11 mouse cellular contexts compared by ENCODE assay signal in the genomic region with DNA sequence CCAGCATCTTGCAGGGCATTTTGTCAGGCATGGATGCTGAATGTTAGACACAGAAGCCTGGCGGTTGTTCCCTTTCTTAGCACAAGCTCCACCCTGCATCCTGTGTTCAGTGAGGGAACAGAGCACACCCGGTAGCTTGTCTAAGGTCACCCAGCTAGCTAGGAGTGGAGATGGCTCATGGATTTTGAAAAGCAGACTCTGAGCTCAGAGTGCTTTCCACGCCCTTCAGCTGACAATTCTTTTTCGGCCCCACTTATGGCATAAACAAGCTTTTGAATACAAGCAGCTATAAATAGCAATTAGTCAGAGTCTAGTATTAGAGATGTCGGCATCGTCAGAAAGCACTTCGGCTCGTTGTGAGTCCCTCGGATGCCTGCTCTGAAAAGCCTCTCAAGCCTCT.
DNase-seq lines count a peak whose midpoint lies in the region; ATAC-seq lines count a peak whose summit lies in the region.
"Had no signal": no experiment of that assay in that cellular context is flagged by ENCODE, and none has a peak within 500 bp of the region (broad histone marks: within the 10 kb centered on the region; RNA-seq: fewer than 3 reads in every experiment).

No protein-coding gene starts in this region.

- H3K4me2 ChIP-seq in forebrain, embryonic 16.5 days (ENCODE audit: low read length), result no peak overlapping the region

- ATAC-seq in CD4-positive, CD25-positive, alpha-beta regulatory T cell, adult 4 months, result peak; percentile 56
- peak; percentile 58 for ATAC-seq in forebrain, embryonic 16.5 days

- no peak overlapping the region for H3K4me3 ChIP-seq in forebrain, embryonic 16.5 days (replicated peaks; ENCODE audit: low read length)
- H3K4me3 ChIP-seq: embryonic facial prominence, embryonic 10.5 days had no signal

- DNase-seq in gastrocnemius, postnatal 14 days, result peak; percentile 13
- DNase-seq in gastrocnemius, postnatal 25 days, result no peak
- DNase-seq in heart, postnatal 10 days, result peak; percentile 49 to 62
- DNase-seq in testis, postnatal 14 days (ENCODE audit: low spot score), result no peak
- no peak for DNase-seq in natural killer cell, adult 2 months (ENCODE audit: low spot score in 2 of 2)
- no peak for DNase-seq in cerebellum, adult 9-10 months
- DNase-seq: kidney, postnatal 25 days had no signal

- H3K27ac ChIP-seq in forebrain, embryonic 16.5 days (ENCODE audit: low read length), result peak overlapping the region; percentile 48
- H3K27ac ChIP-seq: embryonic facial prominence, embryonic 10.5 days; liver, embryonic 14.5 days had no signal

- no peaks in the 10 kb centered on the region for H3K36me3 ChIP-seq in forebrain, embryonic 16.5 days (ENCODE audit: control insufficient read depth, insufficient read depth)
- H3K36me3 ChIP-seq: embryonic facial prominence, embryonic 10.5 days had no signal

- intact Hi-C loops in gastrocnemius, postnatal 14 days (cut with DNase I; ENCODE audit: low total_unique reads), result no loop called here
- intact Hi-C loops in heart, postnatal 10 days (cut with DNase I), result loop anchor here (5.0 kb wide), 1 partner anchor 47 kb away; no protein-coding TSS in a partner anchor

- H3K27me3 ChIP-seq in forebrain, embryonic 16.5 days (replicated peaks; ENCODE audit: control insufficient read depth, insufficient read depth, low read length), result no peaks in the 10 kb centered on the region

- WGBS in forebrain, embryonic 16.5 days, result 24% methylated on average over 9 of the region's 9 CpGs

- peaks cover 32% of the 10 kb centered on the region for H3K4me1 ChIP-seq in forebrain, embryonic 16.5 days (replicated peaks; ENCODE audit: control insufficient read depth, insufficient read depth, low read length)

- 0 out of 2 replicates have a peak overlapping the region, but pooled peaks have one; percentile 9 for H3K9ac ChIP-seq in forebrain, embryonic 16.5 days (replicated peaks; ENCODE audit: low read depth, low read length)
- H3K9ac ChIP-seq: liver, embryonic 14.5 days had no signal

- peaks cover 2% of the 10 kb centered on the region; the same call in 1 of the 2 replicates for H3K9me3 ChIP-seq in forebrain, embryonic 16.5 days (ENCODE audit: control insufficient read depth, low read length)
- H3K9me3 ChIP-seq: embryonic facial prominence, embryonic 10.5 days had no signal

Comparison
In these comparisons a context has a peak if more than half of its experiments do, and no peak if none do; other contexts are left out.
1. DNase-seq: peak in gastrocnemius, postnatal 14 days (single experiment) and heart, postnatal 10 days (2 of 2); none in gastrocnemius, postnatal 25 days (single experiment), testis, postnatal 14 days (single experiment), natural killer cell, adult 2 months (0 of 2) and cerebellum, adult 9-10 months (single experiment).